26 mouse cellular contexts compared by ENCODE assay signal in genomic region chr2:59656680-59657079, GRCm38 (mm10). TPM values are rescaled to one million over a fixed set of nuclear protein-coding genes. Genes with fewer than 3 reads are reported as not detected.
DNase-seq lines count a peak whose midpoint lies in the region; ATAC-seq and TF ChIP-seq lines count a peak whose summit lies in the region.
"Had no signal": no experiment of that assay in that cellular context is flagged by ENCODE, and none has a peak within 500 bp of the region (broad histone marks: within the 10 kb centered on the region; RNA-seq: fewer than 3 reads in every experiment).

No protein-coding gene starts in this region.

- no peaks in the 10 kb centered on the region for H3K27me3 ChIP-seq in embryonic facial prominence, embryonic 11.5 days (ENCODE audit: control insufficient read depth, insufficient read depth, low read length)
- no peaks in the 10 kb centered on the region for H3K27me3 ChIP-seq in embryonic facial prominence, embryonic 10.5 days (replicated peaks; ENCODE audit: low read depth, poor library complexity, severe bottlenecking)
- no peaks in the 10 kb centered on the region for H3K27me3 ChIP-seq in heart, postnatal 0 days (ENCODE audit: control insufficient read depth, insufficient read depth, low read length)
- no peaks in the 10 kb centered on the region for H3K27me3 ChIP-seq in heart, embryonic 11.5 days (ENCODE audit: control insufficient read depth, insufficient read depth, low read length)
- H3K27me3 ChIP-seq in lung, embryonic 14.5 days (ENCODE audit: insufficient read depth, low read length): no peaks in the 10 kb centered on the region
- H3K27me3 ChIP-seq: embryonic facial prominence, embryonic 13.5 days; liver, embryonic 15.5 days; neural tube, embryonic 12.5 days had no signal

- 0 out of 2 replicates have a peak, but pooled peaks cover 3% of the 10 kb centered on the region for H3K4me1 ChIP-seq in embryonic facial prominence, embryonic 11.5 days (ENCODE audit: control insufficient read depth, insufficient read depth, low read length)
- peaks cover 69% of the 10 kb centered on the region for H3K4me1 ChIP-seq in embryonic facial prominence, embryonic 10.5 days
- peaks cover 32% of the 10 kb centered on the region for H3K4me1 ChIP-seq in heart, postnatal 0 days (ENCODE audit: control insufficient read depth, insufficient read depth)
- H3K4me1 ChIP-seq in heart, embryonic 11.5 days (ENCODE audit: control insufficient read depth, insufficient read depth, low read length): peaks cover 55% of the 10 kb centered on the region
- H3K4me1 ChIP-seq in lung, embryonic 14.5 days (ENCODE audit: insufficient read depth): peaks cover 21% of the 10 kb centered on the region
- peaks cover 11% of the 10 kb centered on the region for H3K4me1 ChIP-seq in embryonic fibroblast, embryonic 13.5 days (ENCODE audit: control insufficient read depth, insufficient read depth, low read length)
- H3K4me1 ChIP-seq: liver, embryonic 15.5 days had no signal

- 26% methylated on average over 5 of the region's 5 CpGs for WGBS in embryonic facial prominence, embryonic 11.5 days
- WGBS in embryonic facial prominence, embryonic 10.5 days: 47% methylated on average over 5 of the region's 5 CpGs
- 51% methylated on average over 5 of the region's 5 CpGs for WGBS in heart, postnatal 0 days
- 48% methylated on average over 5 of the region's 5 CpGs for WGBS in heart, embryonic 11.5 days (ENCODE audit: insufficient replicate concordance)
- WGBS in lung, embryonic 14.5 days: 36% methylated on average over 5 of the region's 5 CpGs

- no peak overlapping the region for H3K9ac ChIP-seq in embryonic facial prominence, embryonic 11.5 days (replicated peaks; ENCODE audit: low read length)
- H3K9ac ChIP-seq in heart, postnatal 0 days (replicated peaks; ENCODE audit: low read depth, low read length): no peak overlapping the region
- H3K9ac ChIP-seq in heart, embryonic 11.5 days (ENCODE audit: low read depth, low read length): no peak overlapping the region
- H3K9ac ChIP-seq in lung, embryonic 14.5 days: no peak overlapping the region
- H3K9ac ChIP-seq: embryonic facial prominence, embryonic 13.5 days; hindbrain, embryonic 14.5 days; liver, embryonic 15.5 days; neural tube, embryonic 12.5 days had no signal

- no peak overlapping the region for H3K4me2 ChIP-seq in embryonic facial prominence, embryonic 11.5 days (ENCODE audit: low read depth, low read length)
- H3K4me2 ChIP-seq in heart, postnatal 0 days (ENCODE audit: low read depth, low read length): no peak overlapping the region
- no peak overlapping the region for H3K4me2 ChIP-seq in heart, embryonic 11.5 days
- no peak overlapping the region for H3K4me2 ChIP-seq in lung, embryonic 14.5 days
- H3K4me2 ChIP-seq: embryonic facial prominence, embryonic 13.5 days; hindbrain, embryonic 14.5 days; liver, embryonic 15.5 days; neural tube, embryonic 12.5 days had no signal

- no peak for TF ChIP-seq CTCF in heart, postnatal 0 days (IDR thresholded peaks at IDR 0.05; ENCODE audit: low read depth)
- no peak for TF ChIP-seq CTCF in lung, embryonic 14.5 days (IDR thresholded peaks at IDR 0.05; ENCODE audit: low read depth)
- no peak for TF ChIP-seq CTCF in embryonic fibroblast, embryonic 13.5 days (IDR thresholded peaks at IDR 0.05; ENCODE audit: borderline replicate concordance, insufficient read depth, low read length)

- no peak overlapping the region for H3K4me3 ChIP-seq in embryonic facial prominence, embryonic 11.5 days (ENCODE audit: low read depth, low read length)
- H3K4me3 ChIP-seq in embryonic facial prominence, embryonic 10.5 days: no peak overlapping the region
- H3K4me3 ChIP-seq in heart, postnatal 0 days (ENCODE audit: low read depth, low read length): no peak overlapping the region
- H3K4me3 ChIP-seq in heart, embryonic 11.5 days (ENCODE audit: low read depth, low read length): no peak overlapping the region
- H3K4me3 ChIP-seq in lung, embryonic 14.5 days (ENCODE audit: low read depth, low read length): no peak overlapping the region
- H3K4me3 ChIP-seq in embryonic fibroblast, embryonic 13.5 days (ENCODE audit: insufficient read depth, low read length): no peak overlapping the region
- H3K4me3 ChIP-seq: embryonic facial prominence, embryonic 13.5 days; liver, embryonic 15.5 days; megakaryocyte, embryonic 14.5 days; neural tube, embryonic 12.5 days had no signal

- no peaks in the 10 kb centered on the region for H3K9me3 ChIP-seq in embryonic facial prominence, embryonic 11.5 days (replicated peaks; ENCODE audit: control insufficient read depth, low read length)
- H3K9me3 ChIP-seq in embryonic facial prominence, embryonic 10.5 days: no peaks in the 10 kb centered on the region
- H3K9me3 ChIP-seq in heart, postnatal 0 days (replicated peaks; ENCODE audit: control insufficient read depth, low read length): no peaks in the 10 kb centered on the region
- H3K9me3 ChIP-seq in heart, embryonic 11.5 days (replicated peaks; ENCODE audit: control insufficient read depth, low read length): no peaks in the 10 kb centered on the region
- H3K9me3 ChIP-seq in lung, embryonic 14.5 days (ENCODE audit: low read depth, low read length): no peaks in the 10 kb centered on the region
- H3K9me3 ChIP-seq: embryonic facial prominence, embryonic 13.5 days; liver, embryonic 15.5 days; megakaryocyte, embryonic 14.5 days; neural tube, embryonic 12.5 days had no signal

- H3K36me3 ChIP-seq in embryonic facial prominence, embryonic 11.5 days (replicated peaks; ENCODE audit: control insufficient read depth, insufficient read depth, low read depth, low read length): no peaks in the 10 kb centered on the region
- peaks cover 14% of the 10 kb centered on the region for H3K36me3 ChIP-seq in embryonic facial prominence, embryonic 10.5 days (replicated peaks)
- H3K36me3 ChIP-seq in heart, postnatal 0 days (replicated peaks; ENCODE audit: control insufficient read depth, insufficient read depth, low read length): no peaks in the 10 kb centered on the region
- H3K36me3 ChIP-seq in heart, embryonic 11.5 days (ENCODE audit: control insufficient read depth, insufficient read depth, low read length): no peaks in the 10 kb centered on the region; the same call in 1 of the 2 replicates
- H3K36me3 ChIP-seq in lung, embryonic 14.5 days (ENCODE audit: insufficient read depth): no peaks in the 10 kb centered on the region
- H3K36me3 ChIP-seq: embryonic facial prominence, embryonic 13.5 days; liver, embryonic 15.5 days; neural tube, embryonic 12.5 days had no signal

- no peak for TF ChIP-seq POLR2A in embryonic fibroblast, embryonic 13.5 days (IDR thresholded peaks at IDR 0.05; ENCODE audit: low read depth, low read length)

- no peak overlapping the region; the same call in 1 of the 2 replicates for H3K27ac ChIP-seq in embryonic facial prominence, embryonic 11.5 days (replicated peaks; ENCODE audit: low read depth, low read length)
- H3K27ac ChIP-seq in embryonic facial prominence, embryonic 10.5 days (replicated peaks): no peak overlapping the region
- peak overlapping the region; percentile 57 for H3K27ac ChIP-seq in heart, postnatal 0 days (ENCODE audit: low read depth)
- no peak overlapping the region for H3K27ac ChIP-seq in heart, embryonic 11.5 days (ENCODE audit: low read depth, low read length)
- H3K27ac ChIP-seq in lung, embryonic 14.5 days (ENCODE audit: low read depth): 0 out of 2 replicates have a peak overlapping the region, but pooled peaks have one; percentile 2
- 0 out of 2 replicates have a peak overlapping the region, but pooled peaks have one; percentile 32 for H3K27ac ChIP-seq in embryonic fibroblast, embryonic 13.5 days (ENCODE audit: insufficient read depth, low read length)
- H3K27ac ChIP-seq: hindbrain, embryonic 14.5 days; liver, embryonic 15.5 days; neural tube, embryonic 12.5 days had no signal

- ATAC-seq in embryonic facial prominence, embryonic 11.5 days (replicated peaks; ENCODE audit: insufficient number of reproducible peaks, low FRiP score, low TSS enrichment, low read depth): no peak
- ATAC-seq in heart, postnatal 0 days (ENCODE audit: insufficient read depth, low read depth): 0 out of 2 replicates have a peak, but pooled peaks have one; percentile 39
- no peak for ATAC-seq in heart, embryonic 11.5 days (replicated peaks; ENCODE audit: insufficient number of reproducible peaks, low FRiP score, low TSS enrichment)
- ATAC-seq in lung, embryonic 14.5 days (ENCODE audit: insufficient read depth): no peak
- ATAC-seq: forebrain, embryonic 14.5 days had no signal

- peak; percentile 58 for DNase-seq in embryonic facial prominence, embryonic 11.5 days (ENCODE audit: low spot score)
- DNase-seq in embryonic facial prominence, embryonic 10.5 days (ENCODE audit: low spot score): no peak
- DNase-seq in heart, postnatal 0 days (ENCODE audit: low spot score): no peak
- DNase-seq in lung, embryonic 14.5 days: peak; percentile 36
- DNase-seq in lung, postnatal 4 days: no peak
- no peak for DNase-seq in adrenal gland, adult 8-10 months
- DNase-seq: adrenal gland, postnatal 25 days; cerebellum, adult 9-10 months; gastrocnemius, postnatal 10 days; heart, adult 18-20 months; heart, postnatal 14 days; kidney, adult 9 months; left cerebral cortex, postnatal 4 days; liver; midbrain, embryonic 14.5 days; right cerebral cortex, postnatal 4 days; thymus, adult 18-20 months; thymus, postnatal 36 days had no signal

- TF ChIP-seq EP300 in heart, postnatal 0 days (IDR thresholded peaks at IDR 0.05; ENCODE audit: low read depth): no peak

RNA-seq across cellular contexts. Expression of gene Tanc1, which starts 44.8 kb away (rescaled TPM):
- polyA plus RNA-seq in embryonic facial prominence, embryonic 11.5 days (2014; fragmentation: Nextera tagmentation; extraction: Ambion mirVana): 20.6 and 22.7 TPM in 2 replicates
- polyA plus RNA-seq in embryonic facial prominence, embryonic 10.5 days (2016; fragmentation: Nextera tagmentation; extraction: Ambion mirVana): 34.9 and 41.2 TPM in 2 replicates
- 21.9 and 22.3 TPM in 2 replicates for total RNA-seq in heart, postnatal 0 days (2014; rRNA removed; ENCODE audit: low replicate concordance)
- 11.8 and 12.3 TPM in 2 replicates for polyA plus RNA-seq in heart, postnatal 0 days (2015; fragmentation: Nextera tagmentation; extraction: Ambion mirVana)
- 26.0 and 30.6 TPM in 2 replicates for polyA plus RNA-seq in heart, embryonic 11.5 days (2014; fragmentation: Nextera tagmentation; extraction: Ambion mirVana)
- polyA plus RNA-seq in lung, embryonic 14.5 days (2014; fragmentation: Nextera tagmentation; extraction: Ambion mirVana): 28.8 and 31.0 TPM in 2 replicates
- 61.8 and 66.1 TPM in 2 replicates for polyA plus RNA-seq in embryonic fibroblast, embryonic 13.5 days (2011; ENCODE audit: insufficient read length, low read depth, missing spikeins)
- 10 to 100 TPM; 17.4 to 31.0 (median 23.9) TPM for total RNA-seq in adrenal gland, adult 8-10 months (2022)

Comparison
In these comparisons a context has a peak if more than half of its experiments do, and no peak if none do; other contexts are left out.
1. DNase-seq: peak in embryonic facial prominence, embryonic 11.5 days (single experiment) and lung, embryonic 14.5 days (single experiment); none in embryonic facial prominence, embryonic 10.5 days (single experiment), heart, postnatal 0 days (single experiment), lung, postnatal 4 days (0 of 2) and adrenal gland, adult 8-10 months (single experiment).
2. H3K27ac ChIP-seq: peak in heart, postnatal 0 days (single experiment), lung, embryonic 14.5 days (single experiment) and embryonic fibroblast, embryonic 13.5 days (single experiment); none in embryonic facial prominence, embryonic 11.5 days (single experiment), embryonic facial prominence, embryonic 10.5 days (single experiment) and heart, embryonic 11.5 days (single experiment).